Mouse (Mus musculus) splenic B cell, adult 2 months (primary cell): ENCODE results near the gene Vmn1r65.
"Not testable (repeated sequence)": the region's sequence is repeated elsewhere in the genome, so short reads cannot be mapped to it uniquely, and the experiment has no call there.

ENCODE experiments used
- DNase-seq: peaks from one replicate; pipeline ENCODE4 v3.0.0-alpha.2; 2011; ENCODE audit warnings: low read depth, low spot score
- H3K27me3 ChIP-seq: 2 replicates; pipeline ENCODE4 v1.6.1; 2012; ENCODE audit warnings: mild to moderate bottlenecking, low read length, moderate library complexity, mixed read lengths; ENCODE audit not compliant: control insufficient read depth, poor library complexity, insufficient read depth, severe bottlenecking
- H3K36me3 ChIP-seq: 2 replicates; pipeline ENCODE4 v1.6.1; 2012; ENCODE audit warnings: mild to moderate bottlenecking, low read length, moderate library complexity, mixed read lengths; ENCODE audit not compliant: control insufficient read depth, poor library complexity, insufficient read depth, severe bottlenecking

Vmn1r65 gene

DNA sequence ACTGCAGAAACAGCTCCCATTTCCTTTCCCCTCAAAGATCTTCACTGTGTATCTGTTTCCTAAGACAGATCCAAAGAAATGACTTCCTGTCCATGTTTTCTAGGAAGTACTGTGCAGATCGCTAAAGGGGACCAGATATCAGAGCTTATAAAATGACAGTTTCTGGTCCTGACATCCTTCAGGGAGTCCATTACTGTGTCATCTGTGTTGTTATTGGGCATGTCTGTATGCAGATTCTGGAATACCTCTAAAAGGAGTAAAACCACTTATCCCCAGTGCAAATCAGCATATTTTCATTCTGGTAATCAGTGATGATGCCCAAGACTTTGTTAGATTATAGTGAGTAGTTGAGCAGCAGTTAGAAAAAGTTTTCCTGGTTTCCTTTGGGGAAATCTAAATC, at the start of gene Vmn1r65:
Vmn1r65 (minus strand) TSS at position 101 of the 400 bp plus-strand sequence.
- DNase-seq, result no peak
- Histone ChIP-seq H3K27me3 (no peaks in the 10 kb centered on the region), H3K36me3 (no peaks in the 10 kb centered on the region)

DNA sequence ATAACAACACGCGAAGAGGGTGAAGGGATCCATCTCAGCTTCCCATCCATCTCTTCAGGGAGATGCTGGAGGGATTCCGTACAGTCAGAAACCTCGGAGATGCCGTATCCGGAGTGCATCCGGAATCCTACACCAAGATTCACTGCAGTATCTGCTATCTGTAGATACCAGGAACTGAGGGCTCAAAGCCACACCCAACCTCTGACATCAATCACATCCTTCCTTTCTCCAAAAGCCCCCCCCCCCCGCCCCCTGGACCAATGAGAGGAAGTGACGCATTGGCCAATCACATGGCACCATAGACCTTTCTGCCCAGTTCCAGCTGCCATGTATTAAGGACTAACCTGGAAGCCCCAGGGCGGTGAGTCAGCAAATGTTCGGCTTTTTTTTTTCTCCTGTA, 34.1 kb upstream of the Vmn1r65 start, which contains the start of gene Nlrp4c:
Nlrp4c (plus strand) TSS at position 301 of the 400 bp plus-strand sequence.
- DNase-seq, result no peak
- Histone ChIP-seq H3K36me3 (no peaks in the 10 kb centered on the region), H3K27me3 (no peaks in the 10 kb centered on the region)

DNA sequence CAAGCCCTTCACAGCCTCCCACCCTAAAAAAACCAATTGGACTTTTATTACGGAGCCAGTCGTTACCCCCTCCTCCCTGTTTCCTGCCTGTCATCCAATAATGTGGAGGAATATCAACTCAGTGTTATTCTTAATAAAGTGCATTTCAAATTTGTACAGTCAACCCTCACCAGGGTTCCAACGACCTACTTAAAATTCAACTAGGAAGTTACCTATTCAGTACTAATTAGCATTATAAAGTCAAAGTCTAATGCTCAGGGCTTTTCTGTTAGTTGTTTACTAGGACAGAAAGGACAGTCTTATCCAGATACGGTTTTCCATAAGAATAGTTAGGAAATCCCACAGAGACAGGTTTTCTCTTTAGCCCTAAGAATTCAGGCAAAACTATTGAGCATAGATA, 28.4 kb downstream of the Vmn1r65 start:
- not testable (repeated sequence) for DNase-seq, H3K36me3 ChIP-seq, H3K27me3 ChIP-seq

DNA sequence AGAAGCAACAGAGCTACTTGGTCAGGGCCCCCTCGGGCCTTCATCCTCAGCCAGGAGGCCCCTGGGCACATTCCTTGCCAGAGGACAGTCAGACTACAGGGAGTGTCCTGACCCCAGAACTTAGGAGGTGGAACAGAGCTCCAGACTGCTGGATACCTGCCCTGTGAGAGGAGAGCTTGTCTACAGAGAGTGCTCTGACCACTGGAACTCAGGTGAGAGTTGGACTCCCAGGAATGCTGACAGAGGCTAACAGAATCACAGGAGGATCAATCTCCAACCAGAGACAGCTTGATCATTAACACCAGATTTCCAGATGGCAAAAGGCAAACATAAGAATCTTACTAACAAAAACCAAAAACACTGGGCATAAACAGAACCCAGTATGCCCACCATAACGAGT, 38.3 kb downstream of the Vmn1r65 start:
- DNase-seq, H3K27me3 ChIP-seq, H3K36me3 ChIP-seq: not testable (repeated sequence)
